Mouse (Mus musculus) hindbrain, embryonic 15.5 days (tissue): ENCODE results near the gene Cygb. TPM values are rescaled to one million over a fixed set of nuclear protein-coding genes. Genes with fewer than 3 reads are reported as not detected.
A peak's percentile ranks its signal among the peaks of the same experiment; 100 is the strongest.

Source experiments
- ATAC-seq: fragments of 200-750 bp; cut with Nextera tagmentation; 2 replicates; pipeline ENCODE4 v1.8.0; 2017; ENCODE audit warnings: low read depth, moderate number of reproducible peaks, moderate TSS enrichment; ENCODE audit not compliant: low FRiP score
- H3K27ac ChIP-seq: fragments of 300-500 bp; sonication (generic); replicated peaks from 2 replicates; pipeline ENCODE4 v1.5.1; 2015; ENCODE audit warnings: mild to moderate bottlenecking, inconsistent platforms
- H3K27me3 ChIP-seq: fragments of 300-500 bp; sonication (generic); 2 replicates; pipeline ENCODE4 v1.6.1; 2015; ENCODE audit warnings: control low read depth, inconsistent platforms
- H3K36me3 ChIP-seq: fragments of 300-500 bp; sonication (generic); 2 replicates; pipeline ENCODE4 v1.6.1; 2015; ENCODE audit warnings: control low read depth, inconsistent platforms
- H3K4me1 ChIP-seq: fragments of 300-500 bp; sonication (generic); replicated peaks from 2 replicates; pipeline ENCODE4 v1.6.1; 2015; ENCODE audit warnings: control low read depth, inconsistent platforms
- H3K4me2 ChIP-seq: fragments of 300-500 bp; sonication (generic); 2 replicates; pipeline ENCODE4 v1.6.1; 2015; ENCODE audit warnings: moderate library complexity, mild to moderate bottlenecking, inconsistent platforms
- H3K4me3 ChIP-seq: fragments of 300-500 bp; sonication (generic); 2 replicates; pipeline ENCODE4 v1.5.1; 2015; ENCODE audit warnings: mild to moderate bottlenecking, inconsistent platforms
- H3K9ac ChIP-seq: fragments of 300-500 bp; sonication (generic); 2 replicates; pipeline ENCODE4 v1.6.1; 2015; ENCODE audit warnings: inconsistent platforms
- H3K9me3 ChIP-seq: fragments of 300-500 bp; sonication (generic); 2 replicates; pipeline ENCODE4 v1.6.1; 2016; ENCODE audit warnings: control low read depth, inconsistent platforms
- WGBS: fragments of 180-500 bp; shearing (Covaris S2); methylation state at CpG from one replicate; pipeline ENCODE4 v1.1.7; 2015; 5-methylcytosine and 5-hydroxymethylcytosine counted together
- polyA plus RNA-seq: library from polyadenylated mRNA; unstranded; fragments of >200 nt; fragmentation: Nextera tagmentation; extraction: Ambion mirVana; gene quantifications from 2 replicates; pipeline ENCODE4 v1.2.1, GENCODE M21; 2015

Gene Cygb
- polyA plus RNA-seq, 1 experiment from 2014 or later, result 29.1 TPM

GRCm38 (mm10) chr11:116625081-116626000 is 28.8 kb downstream of the Cygb start:
- Histone ChIP-seq H3K4me1 (peaks cover 30% of the 10 kb centered on the region), H3K36me3 (no peaks in the 10 kb centered on the region), H3K9ac (no peak overlapping the region), H3K27ac (no peak overlapping the region), H3K9me3 (no peaks in the 10 kb centered on the region), H3K4me3 (no peak overlapping the region), H3K4me2 (no peak overlapping the region), H3K27me3 (peaks cover 28% of the 10 kb centered on the region)
- no peak for ATAC-seq
- 74% methylated on average over 17 of the region's 17 CpGs for WGBS

GRCm38 (mm10) chr11:116624131-116624832 is 29.8 kb downstream of the Cygb start:
- H3K27me3 ChIP-seq, result peaks cover 28% of the 10 kb centered on the region
- peak overlapping the region; percentile 47 for H3K4me3 ChIP-seq
- no peaks in the 10 kb centered on the region for H3K9me3 ChIP-seq
- no peaks in the 10 kb centered on the region for H3K36me3 ChIP-seq
- peaks cover 41% of the 10 kb centered on the region for H3K4me1 ChIP-seq
- peak overlapping the region; percentile 38 for H3K9ac ChIP-seq
- WGBS, result 14% methylated on average over 37 of the region's 42 CpGs
- peak overlapping the region; percentile 72 for H3K4me2 ChIP-seq
- no peak for ATAC-seq
- H3K27ac ChIP-seq, result no peak overlapping the region

- peak overlapping the region; percentile 38 for H3K9ac ChIP-seq
- H3K4me1 ChIP-seq, result peaks cover 44% of the 10 kb centered on the region
- peak overlapping the region; percentile 47 for H3K4me3 ChIP-seq
- peaks cover 28% of the 10 kb centered on the region for H3K27me3 ChIP-seq
- H3K36me3 ChIP-seq, result no peaks in the 10 kb centered on the region
- no peak overlapping the region for H3K27ac ChIP-seq
- H3K4me2 ChIP-seq, result peak overlapping the region; percentile 72
- no peaks in the 10 kb centered on the region for H3K9me3 ChIP-seq
- no peak for ATAC-seq
- WGBS, result 7% methylated on average over 40 of the region's 40 CpGs
Measured at GRCm38 (mm10) chr11:116623281-116624124, 30.6 kb downstream of the Cygb start.

- WGBS, result 42% methylated on average over 6 of the region's 6 CpGs
- Histone ChIP-seq H3K27ac (0 out of 2 replicates have a peak overlapping the region, but pooled peaks have one; percentile 3), H3K4me1 (peaks cover 44% of the 10 kb centered on the region)
Measured at GRCm38 (mm10) chr11:116621258-116621704, 32.8 kb downstream of the Cygb start.

GRCm38 (mm10) chr11:116620559-116621253 is 33.4 kb downstream of the Cygb start:
- Histone ChIP-seq H3K4me1 (peaks cover 44% of the 10 kb centered on the region), H3K9ac (no peak overlapping the region)

More at GRCm38 (mm10) chr11:116621258-116621704, 32.8 kb downstream of the Cygb start:
- ATAC-seq, result peak; percentile 40; the same call in 1 of the 2 replicates
- Histone ChIP-seq H3K9me3 (no peaks in the 10 kb centered on the region), H3K4me3 (no peak overlapping the region), H3K9ac (no peak overlapping the region), H3K4me2 (no peak overlapping the region), H3K27me3 (peaks cover 28% of the 10 kb centered on the region), H3K36me3 (no peaks in the 10 kb centered on the region)

GRCm38 (mm10) chr11:116620073-116620472 is 34.0 kb downstream of the Cygb start:
- no peak for ATAC-seq
- H3K4me1 ChIP-seq, result peaks cover 44% of the 10 kb centered on the region
- no peak overlapping the region for H3K9ac ChIP-seq
- WGBS, result 29% methylated on average over 9 of the region's 9 CpGs
- no peaks in the 10 kb centered on the region for H3K9me3 ChIP-seq
- H3K4me2 ChIP-seq, result 0 out of 2 replicates have a peak overlapping the region, but pooled peaks have one; percentile 15
- H3K4me3 ChIP-seq, result no peak overlapping the region
- no peaks in the 10 kb centered on the region for H3K36me3 ChIP-seq
- H3K27ac ChIP-seq, result 0 out of 2 replicates have a peak overlapping the region, but pooled peaks have one; percentile 18
- H3K27me3 ChIP-seq, result peaks cover 22% of the 10 kb centered on the region

More at GRCm38 (mm10) chr11:116620559-116621253, 33.4 kb downstream of the Cygb start:
- H3K36me3 ChIP-seq, result no peaks in the 10 kb centered on the region
- peak; percentile 9; the same call in 1 of the 2 replicates for ATAC-seq
- WGBS, result 71% methylated on average over 10 of the region's 10 CpGs
- no peak overlapping the region for H3K4me2 ChIP-seq
- H3K4me3 ChIP-seq, result no peak overlapping the region
- no peaks in the 10 kb centered on the region for H3K9me3 ChIP-seq
- peaks cover 28% of the 10 kb centered on the region for H3K27me3 ChIP-seq
- 0 out of 2 replicates have a peak overlapping the region, but pooled peaks have one; percentile 3 for H3K27ac ChIP-seq

- H3K4me2 ChIP-seq, result 0 out of 2 replicates have a peak overlapping the region, but pooled peaks have one; percentile 15
- no peak for ATAC-seq
- peaks cover 44% of the 10 kb centered on the region for H3K4me1 ChIP-seq
- no peak overlapping the region for H3K4me3 ChIP-seq
- WGBS, result 47% methylated on average over 8 of the region's 8 CpGs
- H3K9me3 ChIP-seq, result no peaks in the 10 kb centered on the region
- no peaks in the 10 kb centered on the region for H3K36me3 ChIP-seq
- H3K9ac ChIP-seq, result no peak overlapping the region
- H3K27ac ChIP-seq, result 0 out of 2 replicates have a peak overlapping the region, but pooled peaks have one; percentile 18
- H3K27me3 ChIP-seq, result peaks cover 17% of the 10 kb centered on the region
Measured at GRCm38 (mm10) chr11:116619561-116619960, 34.6 kb downstream of the Cygb start.

- H3K4me3 ChIP-seq, result no peak overlapping the region
- no peak overlapping the region for H3K9ac ChIP-seq
- H3K27ac ChIP-seq, result no peak overlapping the region
- peaks cover 13% of the 10 kb centered on the region; the same call in 1 of the 2 replicates for H3K27me3 ChIP-seq
- no peaks in the 10 kb centered on the region for H3K9me3 ChIP-seq
- no peak for ATAC-seq
- H3K36me3 ChIP-seq, result no peaks in the 10 kb centered on the region
- peaks cover 40% of the 10 kb centered on the region for H3K4me1 ChIP-seq
- WGBS, result 73% methylated on average over 7 of the region's 7 CpGs
- H3K4me2 ChIP-seq, result no peak overlapping the region
Measured at GRCm38 (mm10) chr11:116619156-116619555, 35.0 kb downstream of the Cygb start.

GRCm38 (mm10) chr11:116618666-116619065 is 35.4 kb downstream of the Cygb start:
- Histone ChIP-seq H3K27me3 (peaks cover 8% of the 10 kb centered on the region; the same call in 1 of the 2 replicates), H3K4me2 (no peak overlapping the region), H3K9me3 (no peaks in the 10 kb centered on the region), H3K9ac (no peak overlapping the region), H3K36me3 (no peaks in the 10 kb centered on the region), H3K27ac (no peak overlapping the region), H3K4me3 (no peak overlapping the region), H3K4me1 (peaks cover 35% of the 10 kb centered on the region)
- no peak for ATAC-seq
- WGBS, result 92% methylated on average over 7 of the region's 7 CpGs

- WGBS, result 66% methylated on average over 7 of the region's 7 CpGs
- H3K27ac ChIP-seq, result no peak overlapping the region
- no peaks in the 10 kb centered on the region for H3K27me3 ChIP-seq
- H3K4me2 ChIP-seq, result no peak overlapping the region
- H3K4me3 ChIP-seq, result no peak overlapping the region
- peaks cover 32% of the 10 kb centered on the region for H3K4me1 ChIP-seq
- ATAC-seq, result no peak
- H3K9ac ChIP-seq, result no peak overlapping the region
- no peaks in the 10 kb centered on the region for H3K9me3 ChIP-seq
- H3K36me3 ChIP-seq, result no peaks in the 10 kb centered on the region
Measured at GRCm38 (mm10) chr11:116617641-116618040, 36.5 kb downstream of the Cygb start.
